Mouse (Mus musculus) CH12.LX (cell line): ENCODE measurements at regions not wholly inside any gene's neighbourhood (a gene's known extent, or its start where the extent isn't known, plus 50 kb on each side); places are given as distances from the start of the nearest gene placed in this dataset.
A peak's percentile ranks its signal among the peaks of the same experiment; 100 is the strongest.

ENCODE experiments used
- DNase-seq: peaks from one replicate; pipeline ENCODE4 v3.0.0-alpha.2; 2013; ENCODE audit errors: extremely low read depth
- H3K27ac ChIP-seq: 2 replicates; pipeline ENCODE4 v1.5.1; 2012; ENCODE audit warnings: low read depth, mild to moderate bottlenecking, control low read depth, moderate library complexity; ENCODE audit not compliant: insufficient read depth
- H3K27me3 ChIP-seq: replicated peaks from 2 replicates; pipeline ENCODE3; 2012; ENCODE audit warnings: inconsistent platforms
- H3K36me3 ChIP-seq, 2 experiments: replicated peaks in 1 of 2; 2 replicates each; pipeline versions ENCODE3 to v1.6.1; 2012; ENCODE audit warnings: inconsistent platforms in 1 of 2, low read length in 1 of 2, mild to moderate bottlenecking in 1 of 2, mixed read lengths in 1 of 2, moderate library complexity in 1 of 2; ENCODE audit not compliant: control insufficient read depth in 1 of 2, insufficient read depth in 1 of 2
- H3K4me1 ChIP-seq, 2 experiments: 2 replicates each; pipeline ENCODE4 v1.6.1; 2012; ENCODE audit warnings: inconsistent platforms in 1 of 2, moderate library complexity in 1 of 2; ENCODE audit not compliant: insufficient read depth in 2 of 2, control insufficient read depth in 1 of 2
- H3K4me2 ChIP-seq: 2 replicates; pipeline ENCODE4 v1.6.1; 2012; ENCODE audit warnings: low read depth, mild to moderate bottlenecking, control low read depth; ENCODE audit not compliant: poor library complexity, insufficient read depth, severe bottlenecking
- H3K4me3 ChIP-seq, 3 experiments: fragments of 150-350 bp in 1 of 3; sonication (generic) in 1 of 3; replicated peaks in 1 of 3; 2 replicates each; pipeline versions ENCODE3 to v1.5.1; 2011 to 2012; ENCODE audit warnings: low read depth in 2 of 3, low read length in 2 of 3, mild to moderate bottlenecking in 2 of 3, moderate library complexity in 2 of 3, control low read depth in 1 of 3, improper control_type of control experiment in 1 of 3, inconsistent platforms in 1 of 3, mixed read lengths in 1 of 3; ENCODE audit not compliant: poor library complexity in 1 of 3
- H3K79me2 ChIP-seq: replicated peaks from 2 replicates; pipeline ENCODE4 v1.6.1; 2012; ENCODE audit warnings: mild to moderate bottlenecking, moderate library complexity; ENCODE audit not compliant: control insufficient read depth, poor library complexity, insufficient read depth, severe bottlenecking; ENCODE audit errors: extremely low read depth
- H3K9ac ChIP-seq: 2 replicates; pipeline ENCODE4 v1.6.1; 2012; ENCODE audit warnings: low read depth, mild to moderate bottlenecking, control low read depth, moderate library complexity; ENCODE audit not compliant: insufficient read depth
- H3K9me3 ChIP-seq: replicated peaks from 2 replicates; pipeline ENCODE3; 2012; ENCODE audit warnings: low read length, inconsistent platforms, mixed read lengths
- BHLHE40 ChIP-seq: IDR thresholded peaks from 2 replicates; pipeline ENCODE4 v1.6.1; 2011; ENCODE audit warnings: mild to moderate bottlenecking, low read depth, low read length, improper control_type of control experiment
- CHD1 ChIP-seq: IDR thresholded peaks from 2 replicates; pipeline ENCODE4 v1.6.1; 2012; ENCODE audit warnings: low read depth, low read length, improper control_type of control experiment, inconsistent platforms
- CHD2 ChIP-seq: IDR thresholded peaks from 2 replicates; pipeline ENCODE4 v1.6.1; 2011; ENCODE audit warnings: low read length, improper control_type of control experiment
- E2F4 ChIP-seq: IDR thresholded peaks from 2 replicates; pipeline ENCODE4 v1.6.1; 2011; ENCODE audit warnings: low read depth, low read length, improper control_type of control experiment; ENCODE audit not compliant: insufficient replicate concordance
- ELF1 ChIP-seq: IDR thresholded peaks from 2 replicates; pipeline ENCODE4 v1.6.1; 2014; ENCODE audit warnings: low read depth, mild to moderate bottlenecking, inconsistent platforms, low read length, improper control_type of control experiment
- EP300 ChIP-seq: IDR thresholded peaks from 2 replicates; pipeline ENCODE4 v1.6.1; 2011; ENCODE audit warnings: low read length, improper control_type of control experiment
- ETS1 ChIP-seq: conservative IDR thresholded peaks from 2 replicates; pipeline ENCODE4 v1.6.1; 2012; ENCODE audit warnings: low read depth, mild to moderate bottlenecking, inconsistent platforms, low read length, improper control_type of control experiment, moderate library complexity
- HCFC1 ChIP-seq: IDR thresholded peaks from 2 replicates; pipeline ENCODE4 v1.6.1; 2012; ENCODE audit warnings: low read depth, mild to moderate bottlenecking, inconsistent platforms, low read length, improper control_type of control experiment
- JUN ChIP-seq: IDR thresholded peaks from 2 replicates; pipeline ENCODE4 v1.6.1; 2011; ENCODE audit warnings: low read depth, mild to moderate bottlenecking, low read length, improper control_type of control experiment, moderate library complexity; ENCODE audit not compliant: insufficient read depth
- JUND ChIP-seq: conservative IDR thresholded peaks from 2 replicates; pipeline ENCODE4 v1.6.1; 2011; ENCODE audit warnings: low read depth, low read length, improper control_type of control experiment
- KAT2A ChIP-seq: IDR thresholded peaks from 2 replicates; pipeline ENCODE4 v1.6.1; 2012; ENCODE audit warnings: low read length, improper control_type of control experiment, inconsistent platforms; ENCODE audit not compliant: insufficient replicate concordance
- MAX ChIP-seq: IDR thresholded peaks from 2 replicates; pipeline ENCODE4 v1.6.1; 2011; ENCODE audit warnings: low read length, improper control_type of control experiment
- MEF2A ChIP-seq: IDR thresholded peaks from 2 replicates; pipeline ENCODE4 v1.6.1; 2014; ENCODE audit warnings: low read depth, mild to moderate bottlenecking, inconsistent platforms, low read length, improper control_type of control experiment, borderline replicate concordance
- MXI1 ChIP-seq: IDR thresholded peaks from 2 replicates; pipeline ENCODE4 v1.6.1; 2011; ENCODE audit warnings: mild to moderate bottlenecking, low read depth, low read length, improper control_type of control experiment
- MYC ChIP-seq: IDR thresholded peaks from 2 replicates; pipeline ENCODE4 v1.6.1; 2011; ENCODE audit warnings: low read depth, mild to moderate bottlenecking, improper control_type of control experiment, low read length
- NELFE ChIP-seq: IDR thresholded peaks from 2 replicates; pipeline ENCODE4 v1.6.1; 2011; ENCODE audit warnings: low read depth, low read length, improper control_type of control experiment
- PAX5 ChIP-seq: IDR thresholded peaks from 2 replicates; pipeline ENCODE4 v1.6.1; 2012; ENCODE audit warnings: low read length, inconsistent platforms, mixed read lengths
- POLR2AphosphoS2 ChIP-seq: IDR thresholded peaks from 2 replicates; pipeline ENCODE4 v1.6.1; 2011; ENCODE audit warnings: low read depth, low read length, improper control_type of control experiment
- RCOR1 ChIP-seq: conservative IDR thresholded peaks from 2 replicates; pipeline ENCODE4 v1.6.1; 2012; ENCODE audit warnings: low read depth, mild to moderate bottlenecking, inconsistent platforms, low read length, improper control_type of control experiment
- SIN3A ChIP-seq: IDR thresholded peaks from 2 replicates; pipeline ENCODE4 v1.6.1; 2012; ENCODE audit warnings: low read length, improper control_type of control experiment, inconsistent platforms
- SMC3 ChIP-seq: IDR thresholded peaks from 2 replicates; pipeline ENCODE4 v1.6.1; 2011; ENCODE audit warnings: low read depth, low read length, improper control_type of control experiment
- TCF12 ChIP-seq: IDR thresholded peaks from 2 replicates; pipeline ENCODE4 v1.6.1; 2014; ENCODE audit warnings: low read depth, mild to moderate bottlenecking, inconsistent platforms, low read length, improper control_type of control experiment
- UBTF ChIP-seq: IDR thresholded peaks from 2 replicates; pipeline ENCODE4 v1.6.1; 2012; ENCODE audit warnings: low read depth, mild to moderate bottlenecking, inconsistent platforms, low read length, improper control_type of control experiment, moderate library complexity
- USF1 ChIP-seq: IDR thresholded peaks from 2 replicates; pipeline ENCODE4 v1.6.1; 2014; ENCODE audit warnings: low read depth, mild to moderate bottlenecking, inconsistent platforms, low read length, improper control_type of control experiment
- USF2 ChIP-seq: conservative IDR thresholded peaks from 2 replicates; pipeline ENCODE4 v1.6.1; 2011; ENCODE audit warnings: low read depth, low read length, improper control_type of control experiment
- ZC3H11A ChIP-seq: IDR thresholded peaks from 2 replicates; pipeline ENCODE4 v1.6.1; 2012; ENCODE audit warnings: low read depth, mild to moderate bottlenecking, inconsistent platforms, low read length, improper control_type of control experiment
- ZMIZ1 ChIP-seq: IDR thresholded peaks from 2 replicates; pipeline ENCODE4 v1.6.1; 2012; ENCODE audit warnings: low read depth, mild to moderate bottlenecking, inconsistent platforms, low read length, improper control_type of control experiment
- ZNF384 ChIP-seq: IDR thresholded peaks from 2 replicates; pipeline ENCODE4 v1.6.1; 2012; ENCODE audit warnings: low read depth, low read length, improper control_type of control experiment, inconsistent platforms
- dilution Hi-C: fragments of 300-500 bp; cut with MboI; formaldehyde crosslinking; loops from 2 replicates; pipeline ENCODE4 v1.14.3; 2020; ENCODE audit warnings: low sequenced_read_pairs; ENCODE audit not compliant: extremely low pct_unique_long_range_greater_than_20kb, extremely low pct_ligation_motif_present
- in situ Hi-C: fragments of 300-500 bp; cut with MboI; formaldehyde crosslinking; loops from 3 replicates; pipeline ENCODE4 v1.14.3; 2019; ENCODE audit warnings: low sequenced_read_pairs, low pct_ligation_motif_present, low pct_unique_long_range_greater_than_20kb, mixed read lengths

DNA sequence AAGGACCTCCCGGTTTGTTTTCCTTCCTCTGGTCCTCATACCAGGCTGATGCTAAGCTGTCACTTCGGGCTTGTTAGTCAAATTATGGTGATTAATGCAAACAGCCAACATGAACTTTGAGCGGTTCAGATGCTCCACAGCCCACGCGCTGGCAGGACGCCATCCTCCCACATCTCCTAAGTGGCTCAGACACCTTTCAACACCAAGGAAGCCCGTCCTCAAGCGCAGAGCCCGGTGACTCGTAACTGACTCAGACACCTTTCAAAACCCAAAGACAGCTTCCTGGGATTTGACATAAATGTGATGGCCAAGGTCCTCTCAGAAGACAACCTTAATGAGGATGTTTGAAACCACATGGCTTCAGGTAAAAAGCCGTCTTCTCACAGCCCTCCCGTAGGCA lies 121.7 kb upstream of the Cmc1 start:
- Histone ChIP-seq H3K27me3 (no peaks in the 10 kb centered on the region), H3K4me1 (peaks cover 8 to 15% of the 10 kb centered on the region in 2 experiments), H3K36me3 (no peaks in the 10 kb centered on the region), H3K4me2 (no peak overlapping the region), H3K9ac (no peak overlapping the region), H3K9me3 (no peaks in the 10 kb centered on the region), H3K27ac (no peak overlapping the region), H3K4me3 (no peak overlapping the region), H3K79me2 (no peaks in the 10 kb centered on the region)
- no peak for TF ChIP-seq USF1
- no peak for TF ChIP-seq RCOR1
- no peak for TF ChIP-seq USF2
- TF ChIP-seq MAX: no peak
- dilution Hi-C loops: no loop called here
- in situ Hi-C loops: no loop called here
- DNase-seq: no peak

GRCm38 (mm10) chr9:118272713-118273407 lies 122.9 kb upstream of the Cmc1 start:
- no peaks in the 10 kb centered on the region for H3K27me3 ChIP-seq
- no peaks in the 10 kb centered on the region for H3K36me3 ChIP-seq
- no peak overlapping the region for H3K27ac ChIP-seq
- TF ChIP-seq ZNF384 (peak; percentile 85), NELFE (no peak), CHD2 (no peak), ELF1 (no peak), BHLHE40 (0 out of 2 replicates have a peak, but pooled peaks have one; percentile 9), USF2 (no peak), JUN (peak; percentile 14; the same call in 1 of the 2 replicates), KAT2A (no peak), TCF12 (0 out of 2 replicates have a peak, but pooled peaks have one; percentile 26), ETS1 (peak; percentile 78), POLR2AphosphoS2 (no peak), SIN3A (0 out of 2 replicates have a peak, but pooled peaks have one; percentile 27), MXI1 (0 out of 2 replicates have a peak, but pooled peaks have one; percentile 34), RCOR1 (no peak), EP300 (no peak), SMC3 (no peak), UBTF (no peak), JUND (peak; percentile 7; the same call in 1 of the 2 replicates), CHD1 (no peak), HCFC1 (no peak), MAX (no peak), ZC3H11A (no peak), E2F4 (no peak), USF1 (no peak), ZMIZ1 (no peak), MYC (no peak), PAX5 (no peak), MEF2A (peak; percentile 86; the same call in 1 of the 2 replicates)
- no peak overlapping the region for H3K9ac ChIP-seq
- 0 out of 2 replicates have a peak overlapping the region, but pooled peaks have one; percentile 40 for H3K4me2 ChIP-seq
- in situ Hi-C loops: no loop called here
- dilution Hi-C loops: no loop called here
- DNase-seq: no peak
- no peaks in the 10 kb centered on the region for H3K79me2 ChIP-seq
- no peak overlapping the region for H3K4me3 ChIP-seq
- H3K4me1 ChIP-seq: peaks cover 8 to 15% of the 10 kb centered on the region in 2 experiments
- no peaks in the 10 kb centered on the region for H3K9me3 ChIP-seq
